Mouse (Mus musculus) MEL-GATA-1-ER (cell line): ENCODE results near the gene Zbtb2.

Experiments used
- DNase-seq: peaks from one replicate; pipeline ENCODE4 v3.0.0-alpha.2; 2012; ENCODE audit warnings: low read depth; ENCODE audit errors: extremely low read depth

Gene Zbtb2

GRCm38 (mm10) chr10:4386609-4387591 is 1.0 kb downstream of the Zbtb2 start:
- DNase-seq: peak; percentile 68

- no peak for DNase-seq
Observed at GRCm38 (mm10) chr10:4384244-4384643, 3.7 kb downstream of the Zbtb2 start.

- DNase-seq: no peak
Observed at GRCm38 (mm10) chr10:4380748-4381147, 7.2 kb downstream of the Zbtb2 start.

- no peak for DNase-seq
Observed at GRCm38 (mm10) chr10:4376931-4377330, 11.0 kb downstream of the Zbtb2 start.

GRCm38 (mm10) chr10:4376461-4376860 is 11.4 kb downstream of the Zbtb2 start:
- no peak for DNase-seq

GRCm38 (mm10) chr10:4375267-4375666 is 12.6 kb downstream of the Zbtb2 start:
- DNase-seq: no peak

- no peak for DNase-seq
Observed at GRCm38 (mm10) chr10:4374734-4375133, 13.2 kb downstream of the Zbtb2 start.

GRCm38 (mm10) chr10:4374239-4374638 is 13.7 kb downstream of the Zbtb2 start:
- no peak for DNase-seq

GRCm38 (mm10) chr10:4373558-4373957 is 14.3 kb downstream of the Zbtb2 start:
- no peak for DNase-seq

- DNase-seq: no peak
Observed at GRCm38 (mm10) chr10:4372011-4372410, 15.9 kb downstream of the Zbtb2 start.

GRCm38 (mm10) chr10:4370105-4370504 is 17.8 kb downstream of the Zbtb2 start:
- no peak for DNase-seq

- no peak for DNase-seq
Observed at GRCm38 (mm10) chr10:4364618-4365017, 23.3 kb downstream of the Zbtb2 start.

GRCm38 (mm10) chr10:4357435-4357834 is 30.5 kb downstream of the Zbtb2 start:
- DNase-seq: no peak

- DNase-seq: no peak
Observed at GRCm38 (mm10) chr10:4356640-4357039, 31.3 kb downstream of the Zbtb2 start.

GRCm38 (mm10) chr10:4355882-4356451 is 31.9 kb downstream of the Zbtb2 start:
- no peak for DNase-seq

GRCm38 (mm10) chr10:4354371-4355260 is 33.3 kb downstream of the Zbtb2 start:
- DNase-seq: no peak

GRCm38 (mm10) chr10:4347591-4347990 is 40.3 kb downstream of the Zbtb2 start:
- DNase-seq: no peak

- DNase-seq: no peak
Observed at GRCm38 (mm10) chr10:4347136-4347492, 40.8 kb downstream of the Zbtb2 start.

GRCm38 (mm10) chr10:4346489-4347135 is 41.3 kb downstream of the Zbtb2 start:
- DNase-seq: peak; percentile 71

- DNase-seq: no peak
Observed at GRCm38 (mm10) chr10:4341430-4341829, 46.5 kb downstream of the Zbtb2 start.

- peak; percentile 51 for DNase-seq
Observed at GRCm38 (mm10) chr10:4338863-4339461, 48.9 kb downstream of the Zbtb2 start.
